Mouse (Mus musculus): Measurements from ENCODE around the gene Cbl.

DNA sequence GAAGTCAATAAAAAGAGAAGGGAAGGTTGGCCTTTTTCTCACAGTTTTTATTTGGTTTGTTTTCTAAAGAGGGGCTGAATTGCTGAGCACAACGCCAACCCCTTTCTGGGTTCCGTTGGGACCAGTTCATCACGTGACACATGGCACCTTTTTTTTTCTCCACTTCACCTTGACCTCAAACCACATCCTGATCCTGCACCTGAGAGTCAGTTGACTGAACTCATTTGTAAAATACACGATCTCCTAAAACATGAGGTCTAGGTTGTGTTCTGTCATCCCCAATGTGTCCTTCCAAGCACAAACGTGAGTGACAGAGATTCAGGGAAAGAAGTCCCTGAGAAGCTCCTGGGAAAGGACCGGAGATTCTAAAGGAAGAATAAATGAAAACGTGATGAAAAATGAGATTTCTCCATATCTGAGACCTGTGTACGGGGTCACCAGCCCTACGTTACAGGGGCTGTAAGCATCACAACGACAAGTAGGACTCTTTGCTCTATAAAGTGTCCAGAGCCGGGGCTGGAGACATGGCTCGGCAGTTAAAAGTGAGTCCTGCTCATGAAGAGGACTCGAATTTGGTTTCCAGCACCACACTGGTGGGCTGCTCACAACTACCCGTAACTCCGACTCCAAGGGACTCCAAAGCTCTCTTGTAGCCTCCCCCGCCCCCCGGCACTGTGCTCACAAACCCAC is 4.8 kb upstream of the Cbl start:
- TF ChIP-seq POLR2A (IDR thresholded peaks at IDR 0.05; ENCODE audit: extremely low read depth, insufficient read depth, low read length): no peak
- no peak for TF ChIP-seq CTCF (IDR thresholded peaks at IDR 0.05; ENCODE audit: low read depth, low read length)

Measured in liver, adult 2 months (tissue).